Comparison of ENCODE assay signal across 14 mouse cellular contexts in genomic region chr2:166480883-166481282, GRCm38 (mm10).
A peak's percentile ranks its signal among the peaks of the same experiment; 100 is the strongest.
DNase-seq lines count a peak whose midpoint lies in the region; ATAC-seq and TF ChIP-seq lines count a peak whose summit lies in the region.
"Had no signal": no experiment of that assay in that cellular context is flagged by ENCODE, and none has a peak within 500 bp of the region (broad histone marks: within the 10 kb centered on the region; RNA-seq: fewer than 3 reads in every experiment).

No protein-coding gene starts in this region.

- TF ChIP-seq CTCF in liver, adult 2 months (IDR thresholded peaks at IDR 0.05; ENCODE audit: low read depth, low read length), result no peak
- no peak for TF ChIP-seq CTCF in bone marrow macrophage, adult 2 months (IDR thresholded peaks at IDR 0.05; ENCODE audit: low read depth, low read length)

- H3K9me3 ChIP-seq in liver, embryonic 11.5 days (ENCODE audit: control insufficient read depth, low read length), result no peaks in the 10 kb centered on the region
- no peaks in the 10 kb centered on the region for H3K9me3 ChIP-seq in embryonic facial prominence, embryonic 14.5 days (ENCODE audit: control insufficient read depth, low read length)
- H3K9me3 ChIP-seq: limb, embryonic 12.5 days had no signal

- ATAC-seq in liver, embryonic 11.5 days (replicated peaks; ENCODE audit: low FRiP score), result no peak
- peak; percentile 14; the same call in 1 of the 2 replicates for ATAC-seq in embryonic facial prominence, embryonic 14.5 days (ENCODE audit: low read depth)
- peak; percentile 77 for ATAC-seq in megakaryocyte, adult 5-6 weeks (ENCODE audit: poor library complexity, severe bottlenecking)

- 83% methylated on average over 5 of the region's 5 CpGs for WGBS in liver, adult 2 months
- WGBS in liver, embryonic 11.5 days, result 69% methylated on average over 5 of the region's 5 CpGs
- WGBS in embryonic facial prominence, embryonic 14.5 days, result 61% methylated on average over 5 of the region's 5 CpGs

- no peak overlapping the region for H3K4me2 ChIP-seq in liver, embryonic 11.5 days
- no peak overlapping the region for H3K4me2 ChIP-seq in embryonic facial prominence, embryonic 14.5 days (ENCODE audit: low read depth, low read length)
- H3K4me2 ChIP-seq: limb, embryonic 12.5 days; lung, embryonic 14.5 days; midbrain, embryonic 11.5 days had no signal

- no peak overlapping the region for H3K27ac ChIP-seq in liver, adult 2 months (replicated peaks; ENCODE audit: insufficient read depth, low read depth, low read length)
- no peak overlapping the region for H3K27ac ChIP-seq in liver, embryonic 11.5 days (ENCODE audit: low read depth, low read length)
- peak overlapping the region; percentile 25 for H3K27ac ChIP-seq in bone marrow macrophage, adult 2 months (ENCODE audit: insufficient read depth, low read depth, low read length)
- no peak overlapping the region for H3K27ac ChIP-seq in embryonic facial prominence, embryonic 14.5 days (replicated peaks; ENCODE audit: low read depth, low read length)
- H3K27ac ChIP-seq: layer of hippocampus, adult 2 months; left cerebral cortex, adult 2 months; limb, embryonic 12.5 days had no signal

- no peaks in the 10 kb centered on the region for H3K27me3 ChIP-seq in liver, adult 2 months (ENCODE audit: control insufficient read depth, insufficient read depth, low read length)
- H3K27me3 ChIP-seq in liver, embryonic 11.5 days (replicated peaks; ENCODE audit: control insufficient read depth, insufficient read depth, low read length), result no peaks in the 10 kb centered on the region
- H3K27me3 ChIP-seq in embryonic facial prominence, embryonic 14.5 days (replicated peaks; ENCODE audit: control insufficient read depth, insufficient read depth, low read length), result no peaks in the 10 kb centered on the region
- H3K27me3 ChIP-seq: limb, embryonic 12.5 days had no signal

- H3K4me1 ChIP-seq in liver, adult 2 months (ENCODE audit: control insufficient read depth, insufficient read depth, low read length), result no peaks in the 10 kb centered on the region
- H3K4me1 ChIP-seq in liver, embryonic 11.5 days (replicated peaks; ENCODE audit: control insufficient read depth, insufficient read depth, low read length), result no peaks in the 10 kb centered on the region
- H3K4me1 ChIP-seq in bone marrow macrophage, adult 2 months (ENCODE audit: control insufficient read depth, insufficient read depth, low read length), result peaks cover 39% of the 10 kb centered on the region
- peaks cover 12% of the 10 kb centered on the region; the same call in 1 of the 2 replicates for H3K4me1 ChIP-seq in embryonic facial prominence, embryonic 14.5 days (ENCODE audit: control insufficient read depth, insufficient read depth, low read length)

- TF ChIP-seq POLR2A in liver, adult 2 months (IDR thresholded peaks at IDR 0.05; ENCODE audit: extremely low read depth, insufficient read depth, low read length), result no peak
- TF ChIP-seq POLR2A in bone marrow macrophage, adult 2 months (IDR thresholded peaks at IDR 0.05; ENCODE audit: borderline replicate concordance, low read depth, low read length), result no peak

- H3K36me3 ChIP-seq in liver, adult 2 months (ENCODE audit: control insufficient read depth, insufficient read depth, low read length), result no peaks in the 10 kb centered on the region
- no peaks in the 10 kb centered on the region for H3K36me3 ChIP-seq in liver, embryonic 11.5 days (ENCODE audit: control insufficient read depth, insufficient read depth, low read length)
- no peaks in the 10 kb centered on the region for H3K36me3 ChIP-seq in embryonic facial prominence, embryonic 14.5 days (ENCODE audit: control insufficient read depth, insufficient read depth, low read length)
- H3K36me3 ChIP-seq: limb, embryonic 12.5 days had no signal

- peak; percentile 7 for DNase-seq in liver, adult 2 months (ENCODE audit: extremely low read depth, low read depth, low spot score)
- no peak for DNase-seq in liver, embryonic 11.5 days (ENCODE audit: low spot score)
- no peak for DNase-seq in embryonic facial prominence, embryonic 14.5 days (ENCODE audit: low spot score)
- DNase-seq in layer of hippocampus, adult 11-12 months (ENCODE audit: low spot score), result no peak
- DNase-seq in frontal cortex, postnatal 14 days (ENCODE audit: low spot score in 2 of 2), result no peak
- DNase-seq: adrenal gland, postnatal 36 days; cerebellum, adult 9-11 months; lung, embryonic 14.5 days had no signal

- no peak overlapping the region for H3K9ac ChIP-seq in liver, adult 2 months (ENCODE audit: low read depth, low read length)
- H3K9ac ChIP-seq in liver, embryonic 11.5 days (ENCODE audit: low read depth, low read length), result no peak overlapping the region
- H3K9ac ChIP-seq in embryonic facial prominence, embryonic 14.5 days (ENCODE audit: low read depth, low read length), result no peak overlapping the region
- H3K9ac ChIP-seq: limb, embryonic 12.5 days; lung, embryonic 14.5 days had no signal

- no peaks in the 10 kb centered on the region for H3K79me2 ChIP-seq in liver, adult 2 months (ENCODE audit: control insufficient read depth, insufficient read depth, low read length)

- no peak overlapping the region for H3K4me3 ChIP-seq in liver, adult 2 months (ENCODE audit: insufficient read depth, low read depth, low read length)
- no peak overlapping the region for H3K4me3 ChIP-seq in liver, embryonic 11.5 days (ENCODE audit: low read depth, low read length)
- H3K4me3 ChIP-seq in bone marrow macrophage, adult 2 months (ENCODE audit: insufficient read depth, low read length), result no peak overlapping the region
- no peak overlapping the region for H3K4me3 ChIP-seq in embryonic facial prominence, embryonic 14.5 days (ENCODE audit: low read depth, low read length)
- H3K4me3 ChIP-seq: layer of hippocampus, adult 2 months; left cerebral cortex, adult 2 months; limb, embryonic 12.5 days had no signal
